Mouse (Mus musculus): ENCODE measurements around the gene Tex2. TPM values are rescaled to one million over a fixed set of nuclear protein-coding genes. Genes with fewer than 3 reads are reported as not detected.

The Tex2 gene
- total RNA-seq, 2 experiments from 2014 or later: 129 to 144 TPM

DNA sequence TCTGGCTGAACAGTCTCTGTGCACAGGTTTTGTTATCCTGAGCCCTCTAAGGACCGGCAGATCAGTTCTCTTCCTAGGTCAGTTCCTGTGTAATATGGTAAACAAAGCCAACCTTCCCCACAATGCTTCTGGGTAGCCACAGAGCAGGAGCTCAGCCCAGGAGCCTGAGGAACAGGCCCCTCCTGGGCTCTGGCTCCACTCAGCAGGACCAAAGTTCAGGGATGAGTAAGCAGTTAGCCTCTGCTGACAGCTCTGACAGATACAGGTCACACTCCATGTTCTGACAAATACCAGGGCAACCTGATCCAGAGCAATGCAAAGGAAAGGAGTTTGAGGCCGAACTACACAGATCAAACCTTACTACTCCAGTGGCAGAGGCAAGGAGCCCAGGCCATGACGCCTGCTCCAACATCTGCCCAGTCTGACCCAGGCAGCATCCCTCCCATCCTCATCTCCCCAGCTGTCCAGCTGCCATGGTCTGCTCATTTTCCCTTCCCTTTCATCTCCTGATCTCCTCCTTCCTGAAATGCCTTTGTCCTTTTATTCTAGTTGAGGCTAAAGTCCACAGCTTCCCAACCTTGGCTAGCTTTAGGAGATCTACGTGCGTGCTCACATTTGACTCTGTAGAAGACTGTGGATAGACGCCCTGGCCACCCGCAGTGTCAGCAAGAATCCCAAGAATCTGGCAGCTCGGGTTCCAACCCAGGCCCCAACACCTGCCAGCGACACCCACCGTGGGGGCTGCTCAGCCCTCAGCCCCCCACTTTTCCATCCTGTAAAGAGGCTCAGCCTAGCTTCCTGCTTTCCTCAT is 57.2 kb downstream of the Tex2 start:
- DNase-seq (ENCODE audit: extremely low spot score in 1 of 2, low spot score in 1 of 2): no peak

DNA sequence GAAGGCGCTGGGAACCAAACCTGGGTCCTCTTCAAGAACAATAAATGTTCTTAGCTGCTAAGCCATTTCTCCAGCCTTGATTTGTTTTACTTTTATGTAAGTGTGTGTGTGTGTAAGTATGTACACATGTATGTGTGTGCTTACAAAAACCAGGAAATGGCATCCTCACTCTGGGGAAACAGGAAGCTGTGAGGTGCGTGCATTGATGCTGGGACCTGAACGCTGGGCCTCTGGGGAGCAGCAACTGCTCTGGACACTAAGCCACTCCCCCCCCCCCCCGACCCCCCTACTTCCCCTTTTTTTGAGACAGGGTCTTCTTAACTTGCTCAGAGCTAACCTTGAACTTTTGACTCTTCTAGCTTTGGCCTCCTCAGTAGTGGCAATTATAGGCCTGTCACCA is 62.8 kb downstream of the Tex2 start:
- no peak for DNase-seq (ENCODE audit: extremely low spot score in 1 of 2, low spot score in 1 of 2)

DNA sequence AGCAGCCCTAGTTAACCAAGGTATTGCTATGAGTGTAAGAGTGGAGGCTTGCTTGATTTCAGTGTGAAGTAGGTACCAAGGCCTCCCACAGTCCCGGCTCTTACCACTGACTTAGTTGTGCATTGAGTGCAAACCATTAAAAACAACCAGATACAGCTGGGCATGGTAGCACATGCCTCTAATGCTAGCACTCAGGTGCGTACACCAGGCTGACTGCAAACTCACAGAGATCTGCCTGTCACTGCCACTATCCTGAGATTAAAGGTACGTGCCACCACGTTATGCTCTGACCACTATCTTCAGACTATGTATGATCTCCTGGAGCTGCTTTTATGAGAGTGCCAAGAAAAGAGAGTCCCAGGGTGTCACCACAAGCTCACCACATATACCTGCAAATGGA is 67.1 kb downstream of the Tex2 start:
- DNase-seq (ENCODE audit: extremely low spot score in 1 of 2, low spot score in 1 of 2): no peak

DNA sequence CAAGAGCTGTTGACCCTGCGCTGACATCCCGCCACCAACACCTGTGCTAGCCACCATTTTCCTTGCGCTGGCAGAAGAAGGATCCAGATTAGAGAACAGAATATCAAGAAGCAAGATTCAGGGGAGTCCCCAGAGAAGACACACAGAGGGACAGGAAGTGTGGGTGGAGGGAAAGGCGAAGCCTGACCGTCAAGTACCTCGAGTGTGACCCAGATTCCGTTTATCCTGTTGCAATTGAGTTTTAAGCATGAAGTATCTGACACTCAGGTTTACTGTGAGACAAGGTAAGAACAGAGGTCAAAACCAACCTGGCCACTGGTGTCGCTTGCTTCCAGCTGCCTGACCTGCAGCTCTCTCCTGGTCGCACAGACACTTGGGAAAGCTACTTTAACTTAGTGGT is 68.3 kb downstream of the Tex2 start:
- DNase-seq (ENCODE audit: extremely low spot score in 1 of 2, low spot score in 1 of 2): no peak

DNA sequence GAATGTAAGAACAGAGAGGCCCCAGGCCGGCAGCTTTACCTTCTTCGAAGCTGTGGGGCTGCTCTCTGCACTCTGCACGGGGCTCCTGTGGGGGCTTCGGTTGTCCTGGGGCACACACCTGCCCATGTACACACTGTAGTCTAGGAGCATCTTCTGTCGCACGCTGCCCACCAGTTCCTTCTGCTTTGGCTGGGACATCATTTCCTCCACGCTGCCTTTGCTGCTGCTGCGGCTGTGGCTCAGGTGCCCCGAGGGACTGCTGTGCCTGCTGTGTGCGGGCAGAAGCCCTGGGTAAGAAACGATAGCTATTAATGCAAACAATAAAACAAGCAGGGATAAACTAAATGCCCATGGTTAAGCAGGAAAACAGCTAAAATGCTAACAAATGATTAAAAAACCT is 69.1 kb downstream of the Tex2 start:
- no peak for DNase-seq (ENCODE audit: extremely low spot score in 1 of 2, low spot score in 1 of 2)

DNA sequence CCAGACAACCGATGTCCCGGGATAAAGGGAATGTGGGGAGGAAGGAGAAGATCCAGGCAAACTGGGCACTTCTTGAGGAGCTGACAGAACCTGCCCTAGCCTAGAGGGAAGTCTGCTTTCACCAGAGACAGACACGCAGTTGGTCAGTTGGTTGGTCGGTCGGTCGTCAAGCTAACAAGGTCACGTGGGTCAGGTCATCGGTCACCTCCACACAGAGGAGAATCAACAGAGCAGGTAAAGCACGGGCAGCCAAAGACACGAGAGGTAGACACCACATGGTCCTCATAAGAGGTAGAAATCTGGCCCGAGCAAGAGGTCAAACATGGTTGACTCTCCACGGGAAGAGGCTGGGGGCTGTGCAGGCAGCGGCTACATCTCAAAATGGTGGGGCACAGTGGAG is 70.2 kb downstream of the Tex2 start:
- DNase-seq (ENCODE audit: extremely low spot score in 1 of 2, low spot score in 1 of 2): no peak

DNA sequence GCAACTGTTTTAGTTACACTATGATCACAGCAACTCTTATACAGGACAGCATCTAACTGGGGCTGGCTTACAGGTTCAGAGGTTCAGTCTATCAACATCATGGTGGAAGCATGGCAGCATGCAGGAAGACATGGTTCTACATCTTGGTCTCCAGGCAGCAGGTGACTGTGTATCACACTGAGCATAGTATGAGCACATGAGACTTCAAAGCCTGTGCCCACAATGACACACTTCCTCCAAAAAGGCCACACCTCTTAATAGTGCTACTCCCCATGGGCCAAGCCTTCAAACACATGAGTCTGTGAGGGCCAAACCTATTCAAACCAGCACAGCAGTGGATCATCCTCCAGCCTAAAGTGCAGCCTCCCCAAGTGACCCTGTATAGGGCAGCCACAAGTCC is 70.8 kb downstream of the Tex2 start:
- DNase-seq (ENCODE audit: extremely low spot score in 1 of 2, low spot score in 1 of 2): no peak

DNA sequence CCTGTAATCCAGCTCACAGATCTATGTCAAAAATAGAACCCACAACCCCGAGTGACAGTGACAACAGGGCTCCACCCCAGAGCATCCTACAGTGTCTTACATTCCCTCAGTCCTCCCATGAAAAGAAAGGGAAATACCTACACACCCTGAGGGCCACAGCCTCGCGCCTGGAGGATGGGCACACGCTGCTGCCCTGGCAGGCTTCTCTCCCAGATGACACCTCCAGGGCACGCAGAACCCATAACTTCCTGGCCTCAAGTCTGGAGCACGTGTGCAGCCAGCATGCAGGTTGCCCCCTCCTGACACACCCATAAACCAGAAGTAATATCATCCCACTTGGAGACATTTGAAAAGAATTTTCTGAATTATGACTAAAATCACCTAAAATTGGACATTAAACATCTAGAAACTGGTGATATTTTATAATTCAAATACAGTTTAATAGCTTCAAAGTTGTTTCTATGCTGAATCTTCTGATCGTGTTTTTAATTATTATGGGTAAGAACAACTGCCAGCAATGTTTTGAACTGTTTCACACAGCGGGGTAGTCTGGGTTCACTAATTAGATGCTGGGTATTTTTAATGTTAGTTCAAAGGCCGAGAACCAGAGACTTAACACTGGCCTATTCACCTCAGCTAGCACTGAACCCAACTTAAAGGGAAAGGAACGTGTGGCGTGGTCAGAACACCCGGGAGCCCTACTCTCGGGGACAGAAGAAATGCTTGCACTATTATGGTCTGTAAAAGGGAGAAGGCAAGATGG is 72.5 kb downstream of the Tex2 start:
- DNase-seq (ENCODE audit: extremely low spot score in 1 of 2, low spot score in 1 of 2): no peak

DNA sequence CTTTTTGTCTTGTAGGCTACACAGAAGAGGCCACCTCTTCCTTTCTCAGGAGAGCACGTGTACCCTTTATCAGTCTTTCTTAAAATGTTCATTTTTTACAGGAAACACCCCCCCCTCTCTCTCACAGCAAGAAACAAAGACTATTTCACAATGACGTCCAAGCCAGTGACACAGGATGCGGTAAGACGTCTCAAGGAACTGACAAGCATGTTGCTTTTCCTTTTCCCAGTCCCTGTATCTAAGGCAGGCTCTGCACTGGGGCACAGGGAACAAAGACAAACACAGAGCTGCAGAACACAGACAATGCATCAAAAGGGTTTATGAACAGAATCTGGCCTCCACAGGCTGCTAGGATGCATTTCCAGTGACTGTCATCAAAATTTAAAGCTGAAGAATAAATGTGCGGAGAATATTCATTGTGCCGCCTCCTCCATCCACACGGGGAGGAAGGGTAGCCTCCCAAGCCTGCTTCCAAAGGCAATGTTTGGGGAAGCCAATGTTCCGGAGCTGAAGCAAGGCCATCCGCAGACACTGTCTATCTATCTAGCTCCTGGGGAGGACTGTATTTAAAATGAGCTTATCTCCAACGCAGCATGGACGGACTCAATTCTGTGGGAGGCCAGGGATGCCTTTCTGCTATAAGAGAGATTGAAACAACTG is 76.8 kb downstream of the Tex2 start:
- DNase-seq (ENCODE audit: extremely low spot score in 1 of 2, low spot score in 1 of 2): no peak

DNA sequence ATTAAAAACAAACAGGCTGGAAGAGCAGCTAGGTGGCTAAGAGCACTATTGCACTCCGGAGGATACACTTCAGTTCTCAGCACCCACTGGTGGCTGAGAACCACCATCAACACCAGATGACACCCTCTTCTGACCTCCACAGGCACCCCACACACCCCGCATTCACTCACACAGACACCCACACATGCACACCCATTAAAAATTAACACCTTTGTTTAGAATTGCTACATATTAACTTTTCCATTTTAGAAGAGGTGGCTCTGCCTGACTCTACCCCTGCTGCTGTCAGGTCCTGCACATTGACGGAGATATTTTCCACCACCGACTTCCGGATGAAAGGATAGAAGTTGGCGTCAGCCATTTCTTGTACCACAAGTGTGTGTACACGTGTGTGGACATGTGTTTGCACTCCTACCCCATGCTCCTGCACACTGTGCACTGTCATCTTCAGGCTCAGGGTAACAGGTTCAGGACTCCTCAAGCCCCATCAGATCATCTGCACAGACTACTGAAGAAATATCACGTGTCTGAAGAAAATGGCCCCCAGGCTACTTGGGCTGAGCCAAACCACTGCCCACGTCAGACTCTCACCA is 77.5 kb downstream of the Tex2 start:
- DNase-seq (ENCODE audit: extremely low spot score in 1 of 2, low spot score in 1 of 2): no peak

DNA sequence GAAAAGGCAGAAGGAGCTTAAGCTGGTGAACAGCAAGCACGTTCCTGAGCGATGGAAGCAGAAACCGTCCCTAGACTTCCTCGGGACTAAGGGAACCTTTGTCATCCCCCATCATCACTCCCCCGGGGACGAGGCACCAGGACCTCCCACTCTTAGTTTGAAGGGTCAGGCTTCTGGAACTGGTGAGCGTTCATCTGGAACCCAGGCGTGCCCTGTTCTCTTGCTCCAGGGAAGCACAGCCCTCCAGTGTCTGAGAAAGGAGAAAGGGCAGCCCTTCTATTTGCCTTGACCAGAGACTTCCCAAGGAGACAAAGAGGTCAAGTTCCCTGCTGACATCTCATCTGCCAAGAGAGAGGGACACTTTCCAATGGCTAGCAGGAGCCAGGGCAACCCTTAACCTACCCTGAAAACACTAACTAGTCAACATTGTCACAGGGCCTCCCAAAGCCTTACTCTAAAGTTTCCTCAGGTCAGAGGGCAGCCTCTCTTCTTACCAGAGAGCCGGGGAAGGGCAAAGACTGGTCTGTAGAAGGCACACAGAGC is 80.9 kb downstream of the Tex2 start:
- no peak for DNase-seq (ENCODE audit: extremely low spot score in 1 of 2, low spot score in 1 of 2)

DNA sequence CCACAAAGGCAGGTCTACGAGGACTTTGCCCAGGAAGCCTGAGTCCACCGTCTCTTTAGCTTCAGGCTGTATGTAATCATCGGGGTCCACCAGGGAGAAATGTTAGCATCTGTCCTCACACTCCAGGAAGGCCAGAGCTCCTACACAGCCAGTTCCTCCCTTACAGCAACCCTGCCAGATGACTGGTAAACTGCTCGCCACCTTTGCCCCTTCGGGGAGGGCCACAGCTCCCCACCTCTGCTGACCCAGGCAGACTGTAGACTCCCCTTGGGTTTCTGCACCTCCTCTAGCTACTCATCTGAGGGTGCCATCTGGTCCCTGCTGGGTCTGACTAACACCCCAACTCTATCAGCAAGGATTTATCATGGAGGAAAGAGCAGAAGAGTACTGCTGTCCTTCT is 83.4 kb downstream of the Tex2 start:
- no peak for DNase-seq (ENCODE audit: extremely low spot score in 1 of 2, low spot score in 1 of 2)

DNA sequence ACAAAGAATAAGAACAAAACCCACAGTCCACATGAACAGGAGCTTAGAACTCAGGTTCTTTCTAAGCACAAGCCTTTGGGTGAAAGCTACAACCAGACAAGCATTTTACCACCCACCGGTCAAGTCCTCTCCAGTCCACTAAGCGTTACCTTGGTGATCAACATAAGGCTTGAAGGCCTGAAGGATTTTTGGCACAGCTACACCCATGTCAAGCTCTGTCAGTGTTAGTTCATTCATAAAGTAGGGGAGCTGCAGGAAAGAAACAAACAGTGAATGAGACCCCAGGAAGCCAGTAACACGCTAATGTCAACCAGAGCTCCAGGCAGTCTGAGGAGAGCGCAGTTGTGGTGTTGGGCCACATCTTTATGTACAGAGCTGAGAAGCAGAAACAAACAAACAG is 84.1 kb downstream of the Tex2 start:
- DNase-seq (ENCODE audit: extremely low spot score in 1 of 2, low spot score in 1 of 2): no peak

DNA sequence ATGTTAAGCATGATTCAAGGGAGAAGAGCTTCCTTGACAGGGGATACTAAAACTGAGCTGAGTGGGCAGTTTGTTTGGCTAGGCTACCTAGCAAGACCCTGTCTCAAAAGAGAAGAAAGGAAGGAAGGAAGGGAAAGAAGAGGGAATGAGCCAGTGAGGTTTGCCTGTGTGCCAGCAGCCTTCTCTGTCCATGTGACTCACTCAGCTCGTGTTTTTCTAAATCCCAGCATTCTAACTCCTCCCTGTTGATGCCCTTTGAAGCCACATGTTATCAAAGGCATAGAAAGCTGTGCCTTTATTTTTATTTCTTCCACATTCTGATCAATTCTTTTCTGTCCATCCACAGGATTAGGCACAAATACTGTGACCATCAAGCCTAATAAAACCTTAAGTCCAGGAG is 85.3 kb downstream of the Tex2 start:
- DNase-seq (ENCODE audit: extremely low spot score in 1 of 2, low spot score in 1 of 2): no peak

DNA sequence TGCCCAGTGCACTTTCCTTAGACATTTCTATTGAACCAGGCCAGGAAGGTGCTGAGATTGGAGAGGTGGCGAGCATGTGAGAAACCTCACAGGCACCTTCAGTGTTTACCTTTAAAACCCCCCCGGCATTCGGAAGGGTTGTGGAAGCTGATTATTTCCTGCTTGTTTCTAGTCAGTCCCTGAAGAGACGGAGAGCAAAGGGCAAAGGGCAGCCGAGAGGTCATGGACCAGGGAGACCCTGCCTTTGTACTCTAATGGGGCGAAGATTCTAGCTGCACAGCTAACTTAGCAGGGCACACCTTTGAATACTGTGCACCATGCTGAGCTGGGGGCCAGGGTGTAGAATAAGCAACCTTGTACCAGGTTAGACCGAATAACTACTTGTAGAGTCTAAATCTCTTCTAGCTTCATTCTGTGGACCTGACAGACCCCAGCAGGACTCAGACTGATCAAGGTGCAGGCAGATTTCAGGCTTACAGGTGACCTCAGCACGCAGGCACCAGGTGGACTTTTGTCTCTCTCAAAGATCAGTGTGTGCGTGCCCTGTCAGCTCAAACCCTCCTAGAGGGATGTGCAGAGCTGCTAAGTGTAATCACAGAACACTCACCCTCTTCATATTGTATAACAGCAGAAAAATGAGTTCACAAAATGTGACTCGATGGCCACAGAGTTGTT is 85.9 kb downstream of the Tex2 start:
- no peak for DNase-seq (ENCODE audit: extremely low spot score in 1 of 2, low spot score in 1 of 2)

DNA sequence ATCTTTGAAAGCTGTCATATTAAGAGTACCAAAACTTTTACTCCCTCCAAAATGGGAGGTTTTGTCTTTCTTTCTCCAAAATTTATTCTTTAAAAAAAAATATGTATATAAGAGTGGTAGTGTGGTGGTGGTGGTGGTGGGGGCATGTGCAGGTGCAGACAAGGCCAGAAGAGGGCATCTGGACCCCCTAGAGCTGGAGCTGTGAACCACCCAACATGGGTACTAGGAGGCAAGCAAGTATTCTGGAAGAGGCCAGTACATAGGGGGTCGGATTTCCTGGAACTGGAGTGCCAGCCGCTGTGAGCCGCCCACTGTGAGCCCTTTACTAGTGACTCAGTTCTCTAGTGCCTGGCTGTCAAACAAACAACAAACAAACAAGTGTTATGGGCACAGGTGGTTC is 90.7 kb downstream of the Tex2 start:
- DNase-seq (ENCODE audit: extremely low spot score in 1 of 2, low spot score in 1 of 2): no peak

DNA sequence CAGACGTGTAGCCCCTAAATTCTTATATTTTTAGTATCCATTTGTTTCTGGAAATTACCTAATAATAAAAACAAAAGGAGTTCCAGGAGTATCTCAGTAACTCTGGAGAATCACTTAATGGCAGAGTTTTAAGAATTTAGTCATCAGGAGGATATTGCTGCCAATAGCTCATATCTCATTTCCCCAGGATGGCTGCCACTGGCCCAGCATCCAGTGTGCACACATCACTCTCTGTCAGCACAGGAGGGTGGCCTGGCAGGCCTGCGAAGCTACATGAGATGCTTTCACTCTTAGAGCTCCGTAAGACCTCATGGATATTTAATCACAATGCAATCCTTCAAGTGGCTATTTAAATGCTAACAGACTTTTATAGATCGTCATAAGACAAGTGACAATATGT is 91.6 kb downstream of the Tex2 start:
- no peak for DNase-seq (ENCODE audit: extremely low spot score in 1 of 2, low spot score in 1 of 2)

DNA sequence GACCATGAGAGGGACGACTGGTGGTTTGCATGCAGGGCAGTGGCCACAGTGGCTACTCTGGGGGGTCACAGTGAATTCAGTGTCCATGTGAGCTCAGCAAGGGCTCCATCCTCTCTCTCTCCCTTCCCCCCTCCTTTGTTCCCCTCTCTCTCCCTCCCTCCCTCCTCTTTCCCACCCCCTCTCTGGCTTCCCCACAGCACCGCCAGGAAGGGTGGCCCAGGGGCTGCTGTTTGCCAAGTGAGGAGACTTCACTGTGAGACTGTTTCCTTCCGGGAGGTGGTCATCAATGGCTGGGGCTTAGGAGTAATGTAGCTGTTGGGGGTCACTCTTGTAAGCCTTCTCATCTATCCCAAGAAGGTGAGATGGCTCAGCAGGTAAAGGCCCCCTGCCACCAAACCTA is 92.8 kb downstream of the Tex2 start:
- no peak for DNase-seq (ENCODE audit: extremely low spot score in 1 of 2, low spot score in 1 of 2)

DNA sequence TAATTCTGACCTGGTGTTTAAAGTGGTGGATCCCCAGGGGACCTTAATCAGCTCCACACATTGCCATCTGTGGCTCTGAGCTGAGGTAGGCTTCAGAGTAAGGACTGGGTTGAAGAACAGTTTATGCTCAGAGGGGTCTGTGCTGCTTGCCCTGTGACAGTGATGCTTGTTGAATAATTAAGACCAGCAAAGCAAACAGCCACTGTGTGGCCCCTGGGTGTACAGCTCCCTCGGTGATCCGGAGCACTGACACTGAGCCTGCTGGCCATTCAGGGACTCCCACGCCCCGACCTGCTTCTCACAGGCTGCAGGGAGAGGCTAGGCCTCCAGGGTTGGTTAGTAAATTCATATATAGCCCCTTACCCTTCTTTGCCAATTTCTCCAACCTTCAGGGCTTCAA is 93.7 kb downstream of the Tex2 start:
- DNase-seq (ENCODE audit: extremely low spot score in 1 of 2, low spot score in 1 of 2): no peak

DNA sequence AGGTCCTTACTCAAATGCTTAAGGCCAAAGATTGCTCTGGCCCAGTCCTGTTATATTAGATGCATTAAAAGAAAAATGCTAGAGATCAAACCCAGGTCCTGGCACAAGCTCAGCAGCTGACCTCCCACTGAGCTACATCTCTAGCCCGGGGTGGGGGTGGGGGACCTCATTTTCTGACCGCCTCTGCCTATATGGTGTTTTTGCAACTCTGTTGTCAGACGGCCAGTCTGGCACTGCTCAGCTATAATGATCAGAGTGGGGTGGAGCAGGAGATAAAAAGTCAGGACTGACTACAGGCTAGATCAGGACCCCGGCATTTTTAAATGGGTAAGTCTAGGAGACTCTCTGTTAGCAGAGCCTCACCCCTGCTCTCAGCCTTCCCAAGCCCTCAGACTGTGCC is 94.8 kb downstream of the Tex2 start:
- no peak for DNase-seq (ENCODE audit: extremely low spot score in 1 of 2, low spot score in 1 of 2)
